Mouse (Mus musculus) E14TG2a.4 (cell line): ENCODE measurements around the gene Map1b.

Experiments used
- H3K27me3 ChIP-seq: 2 replicates; pipeline ENCODE4 v1.6.1; 2014; ENCODE audit warnings: low read length, control low read depth; ENCODE audit not compliant: insufficient read depth
- H3K36me3 ChIP-seq: 2 replicates; pipeline ENCODE4 v1.6.1; 2014; ENCODE audit warnings: low read length, control low read depth; ENCODE audit not compliant: insufficient read depth
- H3K4me1 ChIP-seq: replicated peaks from 2 replicates; pipeline ENCODE4 v1.6.1; 2014; ENCODE audit warnings: low read depth, low read length, control low read depth
- H3K4me3 ChIP-seq: replicated peaks from 2 replicates; pipeline ENCODE4 v1.5.1; 2014; ENCODE audit warnings: mild to moderate bottlenecking, low read length
- H3K9me3 ChIP-seq: 2 replicates; pipeline ENCODE4 v1.6.1; 2014; ENCODE audit warnings: low read length, control low read depth
- CTCF ChIP-seq: conservative IDR thresholded peaks from 2 replicates; pipeline ENCODE4 v1.5.1; 2014; ENCODE audit warnings: low read length
- NANOG ChIP-seq: IDR thresholded peaks from 2 replicates; pipeline ENCODE4 v1.6.1; 2014; ENCODE audit warnings: borderline replicate concordance, low read length, mixed read lengths
- POU5F1 ChIP-seq: IDR thresholded peaks from 2 replicates; pipeline ENCODE4 v1.6.1; 2014; ENCODE audit warnings: low read length, borderline replicate concordance

Map1b gene

DNA sequence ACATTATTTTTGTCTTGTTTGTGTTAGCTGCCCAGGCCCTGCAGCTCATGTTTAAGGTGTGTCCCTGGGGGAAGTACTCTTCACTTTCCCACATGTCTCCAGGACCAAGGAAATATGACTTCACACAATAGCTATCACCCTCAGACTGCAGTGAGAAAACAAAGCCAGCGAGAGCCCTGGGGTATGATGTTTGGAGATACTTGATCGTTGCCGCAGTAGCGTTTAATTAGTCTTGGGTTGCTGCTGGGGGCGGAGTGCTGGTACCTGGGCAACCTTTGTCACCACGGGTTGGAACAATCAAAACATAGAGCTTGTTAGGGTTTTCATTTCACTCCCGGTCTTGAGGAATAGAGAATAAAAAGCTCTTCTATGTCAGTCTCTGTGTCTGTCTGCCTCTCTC is 14.9 kb downstream of the Map1b start:
- TF ChIP-seq POU5F1 (no peak), CTCF (no peak), NANOG (no peak)

GRCm38 (mm10) chr13:99500609-99501008 is 15.7 kb downstream of the Map1b start:
- Histone ChIP-seq H3K9me3 (no peaks in the 10 kb centered on the region), H3K4me3 (no peak overlapping the region), H3K27me3 (no peaks in the 10 kb centered on the region), H3K4me1 (peaks cover 55% of the 10 kb centered on the region), H3K36me3 (peaks cover 55% of the 10 kb centered on the region)
- TF ChIP-seq CTCF: 0 out of 2 replicates have a peak, but pooled peaks have one; percentile 11
- no peak for TF ChIP-seq POU5F1
- TF ChIP-seq NANOG: no peak

More for the DNA sequence above, 14.9 kb downstream of the Map1b start:
- H3K4me3 ChIP-seq: no peak overlapping the region
- H3K4me1 ChIP-seq: peaks cover 63% of the 10 kb centered on the region
- H3K9me3 ChIP-seq: no peaks in the 10 kb centered on the region
- peaks cover 61% of the 10 kb centered on the region for H3K36me3 ChIP-seq
- H3K27me3 ChIP-seq: no peaks in the 10 kb centered on the region

- H3K27me3 ChIP-seq: no peaks in the 10 kb centered on the region
- H3K36me3 ChIP-seq: peaks cover 52% of the 10 kb centered on the region
- H3K9me3 ChIP-seq: no peaks in the 10 kb centered on the region
- H3K4me1 ChIP-seq: peaks cover 46% of the 10 kb centered on the region
- H3K4me3 ChIP-seq: no peak overlapping the region
- TF ChIP-seq POU5F1: no peak
- TF ChIP-seq CTCF: no peak
- no peak for TF ChIP-seq NANOG
Measured at GRCm38 (mm10) chr13:99499764-99500163, 16.6 kb downstream of the Map1b start.

DNA sequence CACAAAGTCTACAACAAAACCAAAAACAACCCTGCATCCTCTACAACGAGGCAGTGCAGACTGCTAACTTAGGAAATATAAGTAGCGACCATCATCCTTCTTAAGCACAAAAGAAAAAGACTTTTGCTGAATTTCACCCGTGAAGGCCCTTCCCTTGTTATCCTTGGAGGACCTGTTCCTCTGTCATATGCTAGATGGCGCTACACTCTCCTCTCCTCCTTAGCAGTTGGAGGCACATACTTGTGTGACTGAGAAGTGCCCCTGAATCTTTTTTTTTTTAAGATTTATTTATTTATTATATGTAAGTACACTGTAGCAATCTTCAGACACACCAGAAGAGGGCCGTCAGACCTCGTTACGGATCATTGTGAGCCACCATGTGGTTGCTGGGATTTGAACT is 20.2 kb downstream of the Map1b start:
- H3K4me3 ChIP-seq: no peak overlapping the region
- no peaks in the 10 kb centered on the region for H3K9me3 ChIP-seq
- peaks cover 27% of the 10 kb centered on the region for H3K4me1 ChIP-seq
- H3K36me3 ChIP-seq: peaks cover 45% of the 10 kb centered on the region
- TF ChIP-seq NANOG (no peak), CTCF (peak; percentile 57)
- H3K27me3 ChIP-seq: no peaks in the 10 kb centered on the region

DNA sequence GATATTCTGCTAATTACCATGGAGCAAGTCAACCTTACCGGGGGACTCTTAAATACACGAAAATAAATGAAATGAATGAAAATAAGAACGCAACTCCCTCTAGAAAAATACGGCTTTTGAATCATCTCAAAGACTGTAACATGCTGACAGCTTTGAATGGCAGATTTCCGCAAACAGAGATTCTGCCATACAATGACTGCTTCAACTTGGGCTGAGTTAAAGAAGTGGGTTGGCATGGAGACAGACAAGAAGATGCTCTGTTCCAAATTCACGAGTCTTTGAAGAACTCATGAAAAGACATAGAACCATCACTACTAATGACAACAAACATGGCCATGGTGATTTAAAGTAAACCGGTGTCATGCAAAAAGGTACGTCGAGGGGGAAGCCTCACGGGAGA is 21.9 kb downstream of the Map1b start:
- peaks cover 55% of the 10 kb centered on the region for H3K36me3 ChIP-seq
- H3K4me3 ChIP-seq: no peak overlapping the region
- no peaks in the 10 kb centered on the region for H3K9me3 ChIP-seq
- peaks cover 11% of the 10 kb centered on the region for H3K4me1 ChIP-seq
- no peaks in the 10 kb centered on the region for H3K27me3 ChIP-seq
- TF ChIP-seq CTCF (no peak), POU5F1 (no peak), NANOG (no peak)

DNA sequence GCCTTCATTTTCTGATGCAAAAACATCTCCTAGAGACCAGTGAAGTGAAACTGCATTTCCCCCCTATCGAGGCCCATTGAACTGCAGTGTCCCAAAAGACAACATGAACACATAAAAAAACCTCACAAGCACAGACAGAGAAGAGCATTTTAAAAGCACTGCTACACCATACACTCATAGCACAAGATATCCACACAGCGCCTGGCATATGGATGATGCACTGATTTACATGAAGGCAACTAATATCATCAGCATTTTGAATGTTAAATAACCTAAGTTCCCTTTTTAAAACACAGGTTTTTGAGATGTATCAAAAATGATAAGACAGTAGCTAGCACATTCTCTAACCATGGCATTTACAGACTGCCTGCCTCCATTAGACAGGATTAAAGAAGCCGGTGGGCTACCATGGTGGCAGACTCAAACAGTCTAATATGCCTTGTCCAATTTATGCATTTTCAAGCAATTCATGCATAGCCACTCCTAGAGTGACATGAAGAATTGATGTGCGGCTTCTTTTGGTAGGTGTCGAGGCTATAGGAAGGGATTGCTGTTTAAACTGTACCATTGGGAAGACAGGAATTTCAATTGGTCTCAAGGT is 22.9 kb downstream of the Map1b start:
- Histone ChIP-seq H3K9me3 (no peaks in the 10 kb centered on the region), H3K27me3 (no peaks in the 10 kb centered on the region), H3K4me3 (no peak overlapping the region), H3K36me3 (peaks cover 64% of the 10 kb centered on the region), H3K4me1 (peaks cover 11% of the 10 kb centered on the region)
- TF ChIP-seq NANOG: no peak
- TF ChIP-seq CTCF: no peak
- no peak for TF ChIP-seq POU5F1

- Histone ChIP-seq H3K4me3 (no peak overlapping the region), H3K27me3 (no peaks in the 10 kb centered on the region), H3K9me3 (no peaks in the 10 kb centered on the region), H3K4me1 (peaks cover 13% of the 10 kb centered on the region), H3K36me3 (peaks cover 64% of the 10 kb centered on the region)
- no peak for TF ChIP-seq POU5F1
- TF ChIP-seq NANOG: no peak
- no peak for TF ChIP-seq CTCF
Measured at GRCm38 (mm10) chr13:99492619-99493303, 23.6 kb downstream of the Map1b start.

- Histone ChIP-seq H3K4me1 (peaks cover 25% of the 10 kb centered on the region), H3K9me3 (no peaks in the 10 kb centered on the region), H3K27me3 (no peaks in the 10 kb centered on the region), H3K36me3 (peaks cover 81% of the 10 kb centered on the region), H3K4me3 (no peak overlapping the region)
- no peak for TF ChIP-seq POU5F1
- TF ChIP-seq NANOG: no peak
- no peak for TF ChIP-seq CTCF
Measured at GRCm38 (mm10) chr13:99489998-99490397, 26.3 kb downstream of the Map1b start.
